ENCODE assay signal across 8 mouse cellular contexts in genomic region chr4:81743978-81744628, GRCm38 (mm10).
DNase-seq lines count a peak whose midpoint lies in the region; ATAC-seq lines count a peak whose summit lies in the region.

No protein-coding gene starts in this region.

- H3K36me3 ChIP-seq in midbrain, embryonic 14.5 days (ENCODE audit: control insufficient read depth, insufficient read depth, low read length): no peaks in the 10 kb centered on the region

- peak; percentile 87 for ATAC-seq in midbrain, embryonic 14.5 days (ENCODE audit: low FRiP score, low TSS enrichment)
- no peak for ATAC-seq in monocyte, adult 5-6 weeks (replicated peaks; ENCODE audit: insufficient number of reproducible peaks, low FRiP score, low TSS enrichment, poor library complexity, severe bottlenecking)

- H3K27ac ChIP-seq in midbrain, embryonic 14.5 days (replicated peaks; ENCODE audit: low read depth, low read length): peak overlapping the region; percentile 60

- DNase-seq in cerebellum, adult 9-11 months: peak; percentile 38
- DNase-seq in cerebellum, adult 18-20 months: no peak
- peak; percentile 74 to 82 for DNase-seq in cerebellum, postnatal 10 days
- DNase-seq in frontal cortex, postnatal 14 days (ENCODE audit: low spot score in 2 of 2): peak; percentile 28 to 38
- DNase-seq in layer of hippocampus, adult 18-20 months (ENCODE audit: low spot score in 2 of 2): peak; percentile 54 to 66
- DNase-seq in midbrain, embryonic 14.5 days: peak; percentile 83
- no peak for DNase-seq in adrenal gland, postnatal 25 days

- no peak overlapping the region for H3K4me3 ChIP-seq in midbrain, embryonic 14.5 days (replicated peaks; ENCODE audit: low read depth, low read length)

- no peak overlapping the region for H3K9ac ChIP-seq in midbrain, embryonic 14.5 days (replicated peaks; ENCODE audit: low read length)

- peaks cover 21% of the 10 kb centered on the region for H3K4me1 ChIP-seq in midbrain, embryonic 14.5 days (ENCODE audit: control insufficient read depth, insufficient read depth, low read length)

- no peaks in the 10 kb centered on the region for H3K9me3 ChIP-seq in midbrain, embryonic 14.5 days (ENCODE audit: control insufficient read depth, low read length)

- 2% methylated on average over 8 of the region's 8 CpGs for WGBS in midbrain, embryonic 14.5 days

- H3K4me2 ChIP-seq in midbrain, embryonic 14.5 days (ENCODE audit: low read length): peak overlapping the region; percentile 33

- H3K27me3 ChIP-seq in midbrain, embryonic 14.5 days (ENCODE audit: control insufficient read depth, insufficient read depth, low read length): no peaks in the 10 kb centered on the region

Comparison
In these comparisons a context has a peak if more than half of its experiments do, and no peak if none do; other contexts are left out.
1. DNase-seq: peak in cerebellum, adult 9-11 months (single experiment), cerebellum, postnatal 10 days (2 of 2), frontal cortex, postnatal 14 days (2 of 2), layer of hippocampus, adult 18-20 months (2 of 2) and midbrain, embryonic 14.5 days (single experiment); none in cerebellum, adult 18-20 months (0 of 2) and adrenal gland, postnatal 25 days (single experiment).